Mouse (Mus musculus): ENCODE results near the gene Fcrl1. TPM values are rescaled to one million over a fixed set of nuclear protein-coding genes. Genes with fewer than 3 reads are reported as not detected.

Fcrl1 gene
- polyA plus RNA-seq, 1 experiment: 0.07 TPM

DNA sequence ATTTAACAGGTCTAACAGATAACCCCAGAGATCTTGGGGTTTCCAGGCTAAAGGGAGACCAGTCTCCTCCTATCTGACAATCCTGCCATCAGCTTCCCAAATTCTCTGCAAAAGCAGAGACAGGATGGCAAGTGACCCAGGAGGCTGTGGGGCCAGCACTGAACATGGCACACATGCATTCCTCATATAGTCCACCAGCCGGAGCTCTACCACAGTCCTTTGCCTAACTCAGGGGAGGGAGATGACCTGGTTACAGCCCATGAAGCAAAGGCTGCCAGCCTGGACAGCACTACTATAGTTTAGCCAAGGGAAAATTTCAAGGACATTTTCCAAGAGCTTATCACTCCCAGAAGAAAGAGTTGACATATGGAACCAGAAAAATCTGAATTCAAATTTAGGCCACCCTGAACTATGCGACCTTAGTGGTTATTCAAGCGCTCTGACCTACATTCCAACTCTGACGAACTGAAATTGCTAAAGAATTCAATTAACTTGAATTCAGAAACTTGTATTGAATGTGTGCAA is 46.3 kb downstream of the Fcrl1 start:
- TF ChIP-seq POLR2A (IDR thresholded peaks at IDR 0.05; ENCODE audit: borderline replicate concordance, extremely low read depth, insufficient read depth, insufficient read length, poor library complexity, severe bottlenecking): no peak
- no peak for TF ChIP-seq CTCF (IDR thresholded peaks at IDR 0.05; ENCODE audit: borderline replicate concordance, extremely low read depth, insufficient read depth, insufficient read length)
- DNase-seq (ENCODE audit: low read depth): no peak

DNA sequence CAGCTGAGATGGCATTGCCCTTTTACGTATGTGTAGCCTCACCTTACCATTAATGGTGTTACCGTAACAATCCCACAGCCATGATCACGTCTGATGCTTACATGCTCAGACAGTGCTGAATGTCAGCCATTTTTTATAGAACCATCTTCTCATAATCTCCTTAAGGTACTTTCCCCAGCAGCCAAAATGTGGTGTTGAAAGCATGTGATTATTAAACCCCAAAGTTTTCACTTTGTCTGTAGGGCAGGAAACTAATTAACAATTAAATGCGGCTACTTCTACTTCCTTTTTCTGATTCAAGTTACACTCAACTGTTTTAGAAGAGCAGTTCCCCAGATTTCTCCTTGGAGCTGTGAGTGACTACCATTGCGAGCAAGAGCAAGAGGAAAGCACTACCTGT is 59.3 kb downstream of the Fcrl1 start, which contains the start of gene Fcrl5:
Fcrl5 (plus strand) TSS at position 295 of the 400 bp plus-strand sequence.
- TF ChIP-seq CTCF (IDR thresholded peaks at IDR 0.05; ENCODE audit: borderline replicate concordance, extremely low read depth, insufficient read depth, insufficient read length) (no peak), POLR2A (IDR thresholded peaks at IDR 0.05; ENCODE audit: borderline replicate concordance, extremely low read depth, insufficient read depth, insufficient read length, poor library complexity, severe bottlenecking) (no peak)
- DNase-seq (ENCODE audit: low read depth): no peak

DNA sequence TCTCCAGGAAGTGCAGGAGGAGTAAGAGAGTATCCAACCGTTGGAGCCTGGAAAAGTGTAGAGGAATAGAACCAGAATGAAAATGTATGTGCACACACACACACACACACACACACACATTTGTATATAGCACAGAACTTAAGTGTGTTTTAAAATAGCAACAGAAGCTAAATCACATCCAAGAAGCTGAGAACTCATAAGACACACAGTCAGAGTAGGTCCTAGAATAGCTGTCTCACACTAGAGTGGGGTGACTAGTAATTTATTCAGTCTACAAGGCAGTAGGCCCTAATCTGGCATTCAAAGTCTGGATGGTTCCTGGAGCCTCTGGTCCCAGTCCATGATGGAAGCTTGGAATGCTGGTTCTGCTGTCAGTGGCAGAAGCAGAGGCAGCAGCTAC is 64.4 kb downstream of the Fcrl1 start:
- TF ChIP-seq POLR2A (IDR thresholded peaks at IDR 0.05; ENCODE audit: borderline replicate concordance, extremely low read depth, insufficient read depth, insufficient read length, poor library complexity, severe bottlenecking) (no peak), CTCF (IDR thresholded peaks at IDR 0.05; ENCODE audit: borderline replicate concordance, extremely low read depth, insufficient read depth, insufficient read length) (no peak)

DNA sequence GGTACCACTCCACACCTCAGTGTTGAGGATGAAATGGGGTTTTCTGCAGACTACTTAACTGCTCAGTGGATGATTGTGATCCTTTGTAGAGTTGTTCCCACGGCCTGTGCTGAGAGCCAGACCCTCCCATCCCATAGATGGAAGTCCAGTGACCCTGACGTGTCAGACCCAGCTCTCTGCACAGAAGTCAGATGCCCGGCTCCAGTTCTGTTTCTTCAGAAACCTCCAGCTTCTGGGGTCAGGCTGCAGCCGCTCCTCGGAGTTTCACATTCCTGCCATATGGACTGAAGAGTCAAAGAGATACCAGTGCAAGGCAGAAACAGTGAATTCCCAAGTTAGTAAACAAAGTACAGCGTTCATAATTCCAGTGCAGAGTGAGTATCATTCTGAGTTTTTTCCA is 67.8 kb downstream of the Fcrl1 start:
- TF ChIP-seq POLR2A (IDR thresholded peaks at IDR 0.05; ENCODE audit: borderline replicate concordance, extremely low read depth, insufficient read depth, insufficient read length, poor library complexity, severe bottlenecking) (no peak), CTCF (IDR thresholded peaks at IDR 0.05; ENCODE audit: borderline replicate concordance, extremely low read depth, insufficient read depth, insufficient read length) (no peak)
- DNase-seq (ENCODE audit: low read depth): no peak

More for the DNA sequence above, 64.4 kb downstream of the Fcrl1 start:
- DNase-seq (ENCODE audit: low read depth): no peak

Other genes with a start within 250 kb of the Fcrl1 start
- 19.3 and 22.9 TPM in 2 replicates for gene Kirrel, start 201.6 kb upstream of the Fcrl1 start, polyA plus RNA-seq (2012; rRNA removed)
- 5.9 and 8.9 TPM in 2 replicates for gene Fcrls, start 112.6 kb upstream of the Fcrl1 start, polyA plus RNA-seq (2012; rRNA removed)
- 0.14 and 0.36 TPM in 2 replicates for gene Cd5l, start 18.5 kb upstream of the Fcrl1 start, polyA plus RNA-seq (2012; rRNA removed)
- gene Fcrl5, start 59.4 kb downstream of the Fcrl1 start, polyA plus RNA-seq (2012; rRNA removed): not detected in 2 replicates
- gene Etv3, start 149.0 kb downstream of the Fcrl1 start, polyA plus RNA-seq (2012; rRNA removed): 11.6 and 12.0 TPM in 2 replicates
- gene Arhgef11, start 241.2 kb downstream of the Fcrl1 start, polyA plus RNA-seq (2012; rRNA removed): 40.4 and 44.5 TPM in 2 replicates